Mouse (Mus musculus) spleen, postnatal 10 days (tissue): ENCODE data around the gene Tcf12.

Experiments used
- DNase-seq, 2 experiments: peaks; one replicate each; pipeline ENCODE4 v3.0.0; 2021 to 2022; ENCODE audit warnings: low spot score in 2 of 2

Gene Tcf12

GRCm38 (mm10) chr9:71981071-71981470 lies 130.6 kb downstream of the Tcf12 start:
- DNase-seq = no peak

- DNase-seq = no peak
These were observed 131.1 kb downstream of the Tcf12 start for GRCm38 (mm10) chr9:71980579-71980978.

DNA sequence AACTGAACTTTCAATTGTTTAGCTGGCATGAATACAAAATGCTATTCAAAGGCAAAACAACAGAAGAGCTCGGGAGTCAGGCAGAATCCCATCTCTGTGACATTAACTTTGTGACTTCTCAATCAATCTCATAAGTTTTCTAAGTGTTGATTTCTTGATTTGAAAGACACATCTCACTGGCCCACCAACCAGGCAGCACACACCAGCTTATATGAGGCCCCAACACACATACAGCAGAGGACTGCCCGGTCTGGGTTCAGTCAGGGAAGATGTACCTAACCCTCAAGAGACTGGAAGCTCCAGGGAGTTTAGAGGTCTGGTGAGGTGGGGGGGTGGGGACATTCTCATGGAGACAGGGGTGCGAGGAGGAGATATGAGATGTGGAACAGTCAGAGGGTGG lies 132.8 kb downstream of the Tcf12 start:
- no peak for DNase-seq

DNA sequence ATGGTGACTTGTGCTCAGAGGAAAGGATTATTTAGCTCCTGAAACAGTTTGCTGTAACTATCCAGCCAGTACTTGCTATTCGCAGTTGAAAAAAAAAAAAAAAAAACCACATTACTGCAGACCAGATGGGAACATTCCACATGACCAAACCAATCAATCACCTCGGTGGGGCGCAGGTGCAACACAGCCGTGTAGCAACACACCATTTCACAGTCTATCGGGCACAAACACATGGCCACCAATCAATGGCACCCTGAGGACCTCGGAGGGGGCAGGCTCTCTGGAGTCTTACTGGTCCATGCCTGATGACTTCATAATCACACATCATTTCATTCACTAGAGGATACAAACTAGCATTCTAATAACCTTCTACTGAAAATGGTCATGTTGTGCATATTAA lies 135.6 kb downstream of the Tcf12 start:
- peak in 1 of 2 experiments; percentile 50 for DNase-seq

GRCm38 (mm10) chr9:71975141-71975540 lies 136.5 kb downstream of the Tcf12 start:
- DNase-seq = no peak

- no peak for DNase-seq
These were observed 137.1 kb downstream of the Tcf12 start for GRCm38 (mm10) chr9:71974541-71974959.

DNA sequence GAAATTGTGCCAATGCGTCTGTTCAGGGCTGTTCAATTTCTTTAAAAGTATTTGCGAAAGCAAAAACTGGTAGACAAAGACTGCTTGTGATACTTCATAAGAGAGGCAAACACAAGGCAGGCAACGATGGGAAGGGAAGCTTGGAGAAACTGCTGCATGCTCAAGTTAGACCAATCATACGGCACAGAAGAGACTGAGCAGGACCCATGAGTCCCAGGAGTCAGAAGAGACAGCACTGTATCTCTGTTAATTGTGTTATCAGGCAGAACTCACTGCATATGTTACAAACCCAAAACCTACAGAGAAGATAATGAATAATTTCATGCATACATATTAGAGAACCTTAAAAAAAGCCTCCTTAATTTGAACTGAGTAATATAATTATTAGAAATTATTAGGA lies 147.6 kb downstream of the Tcf12 start:
- DNase-seq = no peak

- DNase-seq = no peak
These were observed 151.7 kb downstream of the Tcf12 start for GRCm38 (mm10) chr9:71960026-71960396.

GRCm38 (mm10) chr9:71959259-71960025 lies 152.2 kb downstream of the Tcf12 start:
- DNase-seq = no peak

DNA sequence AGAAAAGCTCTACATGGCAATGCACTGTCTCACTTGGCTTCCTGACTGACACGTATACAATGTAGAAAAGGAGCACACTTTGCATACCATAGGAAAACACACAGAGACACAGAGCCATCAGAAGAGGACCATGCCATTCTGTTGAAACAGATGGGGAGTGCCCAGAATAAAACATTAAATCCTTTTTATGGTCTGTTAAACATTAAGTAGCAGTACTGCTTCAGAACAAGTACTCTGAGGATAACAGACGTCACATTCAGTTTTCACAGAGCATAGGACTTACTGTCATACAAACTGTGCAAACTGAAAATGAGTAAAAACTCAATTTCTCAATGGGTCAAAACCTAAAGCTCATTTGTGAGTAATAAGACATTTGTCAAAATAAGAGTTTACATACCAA lies 158.5 kb downstream of the Tcf12 start:
- no peak for DNase-seq

GRCm38 (mm10) chr9:71952621-71953076 lies 159.0 kb downstream of the Tcf12 start:
- no peak for DNase-seq

GRCm38 (mm10) chr9:71951926-71952325 lies 159.7 kb downstream of the Tcf12 start:
- DNase-seq = no peak

- DNase-seq = no peak
These were observed 160.3 kb downstream of the Tcf12 start for GRCm38 (mm10) chr9:71951341-71951740.

- no peak for DNase-seq
These were observed 166.9 kb downstream of the Tcf12 start for GRCm38 (mm10) chr9:71944801-71945200.

GRCm38 (mm10) chr9:71942424-71942823 lies 169.2 kb downstream of the Tcf12 start:
- no peak for DNase-seq

GRCm38 (mm10) chr9:71940016-71940415 lies 171.7 kb downstream of the Tcf12 start:
- no peak for DNase-seq

- no peak for DNase-seq
These were observed 175.5 kb downstream of the Tcf12 start for GRCm38 (mm10) chr9:71936199-71936598.

DNA sequence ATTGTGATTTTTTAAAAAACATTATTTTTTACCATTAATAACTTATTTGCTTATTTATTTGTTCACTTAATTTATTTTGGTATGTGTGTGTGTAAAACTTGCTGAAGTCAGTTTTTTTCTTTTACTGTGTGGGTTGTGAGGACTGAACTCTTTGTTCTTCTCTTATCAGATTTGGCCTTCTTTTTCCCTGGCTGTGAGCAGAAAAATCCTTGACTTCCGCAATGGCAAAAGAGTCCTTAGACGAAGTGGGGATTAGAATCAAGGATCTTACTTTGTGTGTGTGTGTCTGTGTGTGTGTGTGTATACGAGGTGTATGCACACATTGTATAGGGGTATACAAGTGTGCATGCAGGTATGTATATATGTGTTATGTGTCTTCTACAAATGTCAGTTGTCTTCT lies 176.8 kb downstream of the Tcf12 start:
- no peak for DNase-seq

DNA sequence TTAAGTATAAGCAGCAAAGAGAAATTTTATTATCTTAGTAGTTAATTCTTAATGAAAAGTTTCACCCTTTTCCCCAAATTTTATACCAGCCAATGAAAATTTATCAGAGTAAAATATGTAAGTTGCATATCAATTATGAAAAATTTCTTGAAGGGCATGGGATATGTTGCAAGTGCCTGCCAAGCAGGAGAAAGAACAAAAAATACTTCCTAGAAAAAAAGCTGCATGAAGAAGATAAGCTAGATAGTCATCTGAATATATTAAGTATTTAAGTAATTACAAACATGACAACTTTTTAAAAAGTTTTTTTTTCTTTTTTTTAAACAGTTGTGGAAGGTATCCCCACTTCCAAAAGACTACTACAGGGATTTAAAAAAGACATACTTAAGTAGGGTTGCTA lies 179.7 kb downstream of the Tcf12 start:
- no peak for DNase-seq

GRCm38 (mm10) chr9:71931358-71931715 lies 180.3 kb downstream of the Tcf12 start:
- DNase-seq = no peak

- DNase-seq = no peak
These were observed 181.0 kb downstream of the Tcf12 start for GRCm38 (mm10) chr9:71930431-71931357.

DNA sequence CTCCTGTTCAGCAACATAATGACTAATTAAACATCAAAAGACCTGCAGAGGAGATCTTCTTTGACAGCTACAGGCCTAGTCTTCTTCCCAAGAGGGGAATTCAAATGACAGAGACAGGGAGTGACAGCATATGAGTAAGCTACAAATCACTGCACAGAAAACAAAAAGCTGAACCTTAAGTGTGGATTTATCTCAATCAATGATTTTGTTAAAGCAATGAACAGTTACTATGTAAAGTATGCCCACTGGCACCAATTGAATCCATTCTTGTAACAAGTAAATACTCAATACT lies 195.1 kb downstream of the Tcf12 start:
- DNase-seq = no peak
